Comparison of ENCODE assay signal across 10 mouse cellular contexts in the genomic region with DNA sequence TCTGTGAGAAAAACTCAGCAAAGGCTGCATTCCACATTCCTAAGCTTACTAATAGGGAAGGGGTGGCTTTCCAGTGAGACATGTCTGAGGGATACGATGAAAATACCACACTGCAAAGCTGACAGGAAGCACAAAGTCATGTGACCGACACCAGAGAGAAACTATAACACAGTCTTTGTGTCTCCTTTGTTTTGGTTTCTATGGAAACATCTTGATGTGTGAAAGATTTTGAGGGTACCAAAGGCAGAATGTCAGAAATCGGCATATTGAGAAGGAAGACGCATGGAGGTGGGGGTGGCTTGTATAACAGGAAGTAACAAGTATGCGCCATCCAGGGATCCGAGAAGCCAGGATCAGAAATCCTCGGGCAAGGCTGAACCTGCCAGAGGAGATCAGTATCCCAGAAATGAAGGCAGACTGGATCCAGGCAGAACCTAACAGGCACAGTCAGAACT. TPM values are rescaled to one million over a fixed set of nuclear protein-coding genes. Genes with fewer than 3 reads are reported as not detected.
DNase-seq lines count a peak whose midpoint lies in the region; ATAC-seq and TF ChIP-seq lines count a peak whose summit lies in the region.
"Had no signal": no experiment of that assay in that cellular context is flagged by ENCODE, and none has a peak within 500 bp of the region (broad histone marks: within the 10 kb centered on the region; RNA-seq: fewer than 3 reads in every experiment).

No protein-coding gene starts in this region.

- 0 out of 2 replicates have a peak, but pooled peaks have one; percentile 34 for ATAC-seq in limb, embryonic 14.5 days (ENCODE audit: low FRiP score, low read depth)
- ATAC-seq in forebrain, embryonic 16.5 days, result peak; percentile 86
- ATAC-seq in midbrain, embryonic 15.5 days (replicated peaks), result peak; percentile 94

- 67% methylated on average over 7 of the region's 7 CpGs for WGBS in limb, embryonic 14.5 days
- 85% methylated on average over 7 of the region's 7 CpGs for WGBS in limb, embryonic 10.5 days
- WGBS in forebrain, embryonic 16.5 days, result 45% methylated on average over 7 of the region's 7 CpGs
- 29% methylated on average over 7 of the region's 7 CpGs for WGBS in midbrain, embryonic 15.5 days

- no peak overlapping the region for H3K9ac ChIP-seq in limb, embryonic 14.5 days (ENCODE audit: low read depth, low read length, severe bottlenecking)
- no peak overlapping the region for H3K9ac ChIP-seq in forebrain, embryonic 16.5 days (replicated peaks; ENCODE audit: low read depth, low read length)
- H3K9ac ChIP-seq in midbrain, embryonic 15.5 days, result peak overlapping the region; percentile 14; the same call in 1 of the 2 replicates
- H3K9ac ChIP-seq: limb, embryonic 13.5 days; neural tube, embryonic 12.5 days had no signal

- no peaks in the 10 kb centered on the region for H3K36me3 ChIP-seq in limb, embryonic 14.5 days (ENCODE audit: control insufficient read depth, insufficient read depth, low read length)
- no peaks in the 10 kb centered on the region for H3K36me3 ChIP-seq in limb, embryonic 10.5 days
- no peaks in the 10 kb centered on the region for H3K36me3 ChIP-seq in forebrain, embryonic 16.5 days (ENCODE audit: control insufficient read depth, insufficient read depth)
- no peaks in the 10 kb centered on the region for H3K36me3 ChIP-seq in midbrain, embryonic 15.5 days (replicated peaks)
- H3K36me3 ChIP-seq: limb, embryonic 13.5 days; neural tube, embryonic 12.5 days had no signal

- H3K9me3 ChIP-seq in limb, embryonic 14.5 days (ENCODE audit: control insufficient read depth, low read length), result 0 out of 2 replicates have a peak, but pooled peaks cover 3% of the 10 kb centered on the region
- no peaks in the 10 kb centered on the region for H3K9me3 ChIP-seq in limb, embryonic 10.5 days (replicated peaks)
- no peaks in the 10 kb centered on the region for H3K9me3 ChIP-seq in forebrain, embryonic 16.5 days (ENCODE audit: control insufficient read depth, low read length)
- H3K9me3 ChIP-seq in midbrain, embryonic 15.5 days, result no peaks in the 10 kb centered on the region; the same call in 1 of the 2 replicates
- H3K9me3 ChIP-seq: neural tube, embryonic 12.5 days had no signal

- no peak for TF ChIP-seq POLR2A in limb, embryonic 14.5 days (IDR thresholded peaks at IDR 0.05; ENCODE audit: borderline replicate concordance, extremely low read depth, insufficient read depth, insufficient read length)

- no peaks in the 10 kb centered on the region for H3K27me3 ChIP-seq in limb, embryonic 14.5 days (ENCODE audit: control insufficient read depth, insufficient read depth, low read length)
- no peaks in the 10 kb centered on the region for H3K27me3 ChIP-seq in limb, embryonic 10.5 days (ENCODE audit: low read depth, poor library complexity, severe bottlenecking)
- H3K27me3 ChIP-seq in forebrain, embryonic 16.5 days (replicated peaks; ENCODE audit: control insufficient read depth, insufficient read depth, low read length), result no peaks in the 10 kb centered on the region
- H3K27me3 ChIP-seq in midbrain, embryonic 15.5 days (replicated peaks), result no peaks in the 10 kb centered on the region
- H3K27me3 ChIP-seq: limb, embryonic 13.5 days; neural tube, embryonic 12.5 days had no signal

- no peak overlapping the region for H3K4me2 ChIP-seq in limb, embryonic 14.5 days (replicated peaks; ENCODE audit: low read depth, low read length, severe bottlenecking)
- H3K4me2 ChIP-seq in forebrain, embryonic 16.5 days (ENCODE audit: low read length), result no peak overlapping the region
- H3K4me2 ChIP-seq in midbrain, embryonic 15.5 days, result peak overlapping the region; percentile 39
- H3K4me2 ChIP-seq: limb, embryonic 13.5 days; neural tube, embryonic 12.5 days had no signal

- DNase-seq in limb, embryonic 14.5 days (ENCODE audit: low spot score), result no peak
- no peak for DNase-seq in limb, embryonic 10.5 days (ENCODE audit: low spot score)
- peak; percentile 7 for DNase-seq in NIH3T3 (ENCODE audit: low read depth)
- no peak for DNase-seq in urinary bladder, postnatal 25 days (ENCODE audit: low spot score)
- no peak for DNase-seq in spleen, adult 18-20 months
- DNase-seq in heart, adult 8-10 months (ENCODE audit: low spot score), result no peak

- no peak overlapping the region for H3K27ac ChIP-seq in limb, embryonic 14.5 days (replicated peaks; ENCODE audit: low read depth, low read length)
- no peak overlapping the region for H3K27ac ChIP-seq in limb, embryonic 10.5 days
- peak overlapping the region; percentile 39; the same call in 1 of the 2 replicates for H3K27ac ChIP-seq in forebrain, embryonic 16.5 days (ENCODE audit: low read length)
- peak overlapping the region; percentile 64 for H3K27ac ChIP-seq in midbrain, embryonic 15.5 days
- H3K27ac ChIP-seq: limb, embryonic 13.5 days; neural tube, embryonic 12.5 days had no signal

- no peak overlapping the region for H3K4me3 ChIP-seq in limb, embryonic 14.5 days (replicated peaks; ENCODE audit: low read length)
- no peak overlapping the region for H3K4me3 ChIP-seq in limb, embryonic 10.5 days
- H3K4me3 ChIP-seq in forebrain, embryonic 16.5 days (replicated peaks; ENCODE audit: low read length), result no peak overlapping the region
- peak overlapping the region; percentile 11 for H3K4me3 ChIP-seq in midbrain, embryonic 15.5 days
- H3K4me3 ChIP-seq: limb, embryonic 13.5 days; neural tube, embryonic 12.5 days had no signal

- H3K4me1 ChIP-seq in limb, embryonic 14.5 days (ENCODE audit: control insufficient read depth, insufficient read depth, low read length), result no peaks in the 10 kb centered on the region
- no peaks in the 10 kb centered on the region for H3K4me1 ChIP-seq in limb, embryonic 10.5 days
- H3K4me1 ChIP-seq in forebrain, embryonic 16.5 days (replicated peaks; ENCODE audit: control insufficient read depth, insufficient read depth, low read length), result peaks cover 4% of the 10 kb centered on the region; the same call in 1 of the 2 replicates
- H3K4me1 ChIP-seq in midbrain, embryonic 15.5 days, result peaks cover 13% of the 10 kb centered on the region
- H3K4me1 ChIP-seq: limb, embryonic 13.5 days; neural tube, embryonic 12.5 days had no signal

RNA-seq across cellular contexts. Expression of a gene that starts 30.3 kb away (rescaled TPM):
- polyA plus RNA-seq in limb, embryonic 14.5 days (2012; rRNA removed), result 0.42 and 0.45 TPM in 2 replicates
- polyA plus RNA-seq in limb, embryonic 14.5 days (2014; fragmentation: Nextera tagmentation; extraction: Ambion mirVana), result 0.48 and 0.52 TPM in 2 replicates
- 0.21 and 0.40 TPM in 2 replicates for polyA plus RNA-seq in limb, embryonic 10.5 days (2016; fragmentation: Nextera tagmentation; extraction: Ambion mirVana)
- polyA plus RNA-seq in forebrain, embryonic 16.5 days (2015; fragmentation: Nextera tagmentation; extraction: Ambion mirVana), result 4.6 and 8.8 TPM in 2 replicates
- polyA plus RNA-seq in midbrain, embryonic 15.5 days (2015; fragmentation: Nextera tagmentation; extraction: Ambion mirVana), result 2.4 and 2.8 TPM in 2 replicates
- total RNA-seq in heart, adult 8-10 months (2022), result under 1 TPM; 0.19 to 0.53 (median 0.42) TPM

Comparison
In these comparisons a context has a peak if more than half of its experiments do, and no peak if none do; other contexts are left out.
1. ATAC-seq: peak in every context shown above with its lines; median percentile 94 in midbrain, embryonic 15.5 days; 86 in forebrain, embryonic 16.5 days; 34 in limb, embryonic 14.5 days.
2. H3K27ac ChIP-seq: peak in forebrain, embryonic 16.5 days (single experiment) and midbrain, embryonic 15.5 days (single experiment); none in limb, embryonic 14.5 days (single experiment) and limb, embryonic 10.5 days (single experiment).